Mouse (Mus musculus) adipose tissue, adult 10 weeks (tissue): ENCODE data around the gene Sh3bgrl. TPM values are rescaled to one million over a fixed set of nuclear protein-coding genes. Genes with fewer than 3 reads are reported as not detected.

Experiments used
- polyA plus RNA-seq: library from polyadenylated mRNA; stranded (reverse); fragments of 350-450 nt; fragmentation: Illumina TruSeq; extraction: RNeasy Lipid Tissue Mini Kit (QIAGEN cat#74804); gene quantifications from one replicate; pipeline ENCODE4 v1.2.3, GENCODE M21; 2014; ENCODE audit warnings: low read depth, low replicate concordance

Gene Sh3bgrl
- polyA plus RNA-seq: 130 TPM

DNA sequence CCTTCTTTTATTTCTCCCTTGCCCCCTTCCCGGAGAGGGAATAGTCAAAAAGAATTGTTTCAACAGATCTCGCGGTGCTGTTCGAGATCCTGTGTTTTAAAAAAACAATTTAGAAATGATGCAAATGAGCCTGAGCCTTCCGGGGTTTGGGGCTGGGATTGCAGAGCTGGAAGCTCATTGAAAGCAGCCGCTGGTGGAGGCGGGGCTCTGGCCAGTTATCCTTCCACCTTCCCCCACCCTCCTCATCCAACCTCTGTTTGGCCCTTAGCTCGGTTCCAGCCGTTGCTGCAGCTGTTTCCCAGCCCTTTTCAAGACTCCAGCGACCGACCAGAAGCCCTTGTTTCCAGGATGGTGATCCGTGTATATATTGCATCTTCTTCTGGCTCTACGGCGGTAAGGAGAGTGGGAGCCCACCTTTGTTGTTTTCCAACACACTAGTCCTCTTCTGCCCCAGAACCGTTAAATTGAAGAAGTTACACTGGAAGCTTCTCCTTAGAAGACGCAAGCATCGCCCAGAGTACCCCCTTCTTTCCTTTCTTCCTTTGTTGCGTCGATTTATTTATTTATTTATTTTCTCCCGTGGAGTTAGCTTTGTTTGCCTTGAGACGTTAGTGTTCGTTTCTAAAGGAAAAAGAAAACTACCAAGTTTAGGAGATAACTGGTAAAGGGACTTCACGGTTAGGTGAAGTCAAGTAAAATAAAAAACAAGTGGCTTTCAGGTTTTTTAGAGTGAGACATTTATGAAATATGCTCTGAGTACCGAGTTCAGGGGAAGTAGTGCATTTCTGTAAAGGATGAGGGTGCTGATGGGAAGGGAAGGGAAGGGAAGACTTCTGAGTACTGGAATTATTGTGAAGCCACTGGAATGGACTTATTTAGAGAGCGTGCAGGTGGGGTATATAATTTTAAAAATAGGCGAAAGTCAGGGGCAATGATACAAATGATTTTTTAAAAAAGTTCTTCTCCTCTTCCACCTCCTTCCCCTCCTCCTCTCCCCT lies at the start of gene Sh3bgrl:
TSS of gene Sh3bgrl (plus strand) at position 121 of the 998 bp plus-strand sequence.

DNA sequence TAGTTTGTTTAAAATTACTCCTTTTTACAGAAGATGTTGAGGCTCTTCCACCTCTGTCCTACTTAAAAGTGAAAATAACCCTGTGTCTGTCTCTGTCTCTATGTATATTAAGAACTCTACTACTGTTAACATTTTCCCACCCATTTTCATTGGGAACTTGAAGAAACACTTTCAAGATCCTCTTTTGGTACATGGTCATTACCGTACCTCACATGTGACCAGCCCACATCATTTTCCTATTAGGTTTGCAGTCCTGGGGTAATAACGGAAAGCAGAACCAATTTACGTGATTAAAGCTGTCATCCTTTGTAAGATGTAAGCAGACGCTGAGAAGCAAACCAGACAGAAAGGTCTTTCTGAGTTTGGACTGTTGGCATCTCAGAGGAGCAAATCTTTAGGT lies 101.3 kb downstream of the Sh3bgrl start, which contains the start of gene Gm6377:
TSS of gene Gm6377 (plus strand) at position 289 of the 400 bp plus-strand sequence.

Other genes with a start within 250 kb of the Sh3bgrl start
- 28.2 TPM for gene Hmgn5, start 82.0 kb upstream of the Sh3bgrl start, polyA plus RNA-seq
- gene Gm6377, start 101.4 kb downstream of the Sh3bgrl start, polyA plus RNA-seq: 1.5 TPM